Mouse (Mus musculus): ENCODE results near the gene Dvl1. TPM values are rescaled to one million over a fixed set of nuclear protein-coding genes. Genes with fewer than 3 reads are reported as not detected.

The Dvl1 gene
- polyA plus RNA-seq, 1 experiment from 2014 or later = 4.3 TPM

- Histone ChIP-seq H3K27ac (no peak overlapping the region), H3K36me3 (peaks cover 26% of the 10 kb centered on the region), H3K9me3 (no peaks in the 10 kb centered on the region), H3K4me1 (replicated peaks) (peaks cover 55% of the 10 kb centered on the region), H3K4me3 (no peak overlapping the region), H3K27me3 (ENCODE audit: insufficient read depth, poor library complexity, severe bottlenecking) (peaks cover 24% of the 10 kb centered on the region)
- 88% methylated on average over 5 of the region's 5 CpGs for WGBS
- DNase-seq (ENCODE audit: low spot score) = no peak
Measured at GRCm38 (mm10) chr4:155843231-155843630, 4.0 kb upstream of the Dvl1 start.

- Histone ChIP-seq H3K4me3 (peak overlapping the region; percentile 88), H3K4me1 (replicated peaks) (peaks cover 43% of the 10 kb centered on the region), H3K9me3 (no peaks in the 10 kb centered on the region), H3K36me3 (peaks cover 30% of the 10 kb centered on the region), H3K27ac (peak overlapping the region; percentile 91), H3K27me3 (ENCODE audit: insufficient read depth, poor library complexity, severe bottlenecking) (peaks cover under 1% of the 10 kb centered on the region; the same call in 1 of the 2 replicates)
- 2% methylated on average over 69 of the region's 69 CpGs for WGBS
- DNase-seq (ENCODE audit: low spot score) = no peak
Measured at GRCm38 (mm10) chr4:155847591-155848352, 570 bp downstream of the Dvl1 start.

GRCm38 (mm10) chr4:155848434-155849095, 1.4 kb downstream of the Dvl1 start:
- Histone ChIP-seq H3K27me3 (ENCODE audit: insufficient read depth, poor library complexity, severe bottlenecking) (no peaks in the 10 kb centered on the region), H3K27ac (no peak overlapping the region; the same call in 1 of the 2 replicates), H3K9me3 (no peaks in the 10 kb centered on the region), H3K4me3 (peak overlapping the region; percentile 88), H3K36me3 (peaks cover 29% of the 10 kb centered on the region), H3K4me1 (replicated peaks) (peaks cover 43% of the 10 kb centered on the region)
- 50% methylated on average over 7 of the region's 7 CpGs for WGBS
- DNase-seq (ENCODE audit: low spot score) = no peak

GRCm38 (mm10) chr4:155849391-155849790, 2.2 kb downstream of the Dvl1 start:
- Histone ChIP-seq H3K27ac (no peak overlapping the region), H3K4me3 (0 out of 2 replicates have a peak overlapping the region, but pooled peaks have one; percentile 88), H3K36me3 (peaks cover 33% of the 10 kb centered on the region), H3K9me3 (no peaks in the 10 kb centered on the region), H3K4me1 (replicated peaks) (peaks cover 43% of the 10 kb centered on the region), H3K27me3 (ENCODE audit: insufficient read depth, poor library complexity, severe bottlenecking) (no peaks in the 10 kb centered on the region)
- no peak for DNase-seq (ENCODE audit: low spot score)
- WGBS = 84% methylated on average over 2 of the region's 2 CpGs

- 95% methylated on average over 3 of the region's 3 CpGs for WGBS
Measured at GRCm38 (mm10) chr4:155849792-155850451, 2.7 kb downstream of the Dvl1 start.

GRCm38 (mm10) chr4:155851368-155851767, 4.2 kb downstream of the Dvl1 start:
- no peak for DNase-seq (ENCODE audit: low spot score)
- Histone ChIP-seq H3K27me3 (ENCODE audit: insufficient read depth, poor library complexity, severe bottlenecking) (no peaks in the 10 kb centered on the region), H3K9me3 (no peaks in the 10 kb centered on the region), H3K4me3 (no peak overlapping the region), H3K27ac (no peak overlapping the region), H3K36me3 (peaks cover 53% of the 10 kb centered on the region), H3K4me1 (replicated peaks) (peaks cover 41% of the 10 kb centered on the region)
- 92% methylated on average over 3 of the region's 3 CpGs for WGBS

More at GRCm38 (mm10) chr4:155849792-155850451, 2.7 kb downstream of the Dvl1 start:
- Histone ChIP-seq H3K36me3 (peaks cover 39% of the 10 kb centered on the region), H3K4me3 (no peak overlapping the region), H3K4me1 (replicated peaks) (peaks cover 43% of the 10 kb centered on the region), H3K27me3 (ENCODE audit: insufficient read depth, poor library complexity, severe bottlenecking) (no peaks in the 10 kb centered on the region), H3K9me3 (no peaks in the 10 kb centered on the region), H3K27ac (no peak overlapping the region)
- DNase-seq (ENCODE audit: low spot score) = no peak

- Histone ChIP-seq H3K27me3 (ENCODE audit: insufficient read depth, poor library complexity, severe bottlenecking) (no peaks in the 10 kb centered on the region), H3K27ac (no peak overlapping the region), H3K4me3 (no peak overlapping the region), H3K9me3 (no peaks in the 10 kb centered on the region), H3K4me1 (replicated peaks) (peaks cover 35% of the 10 kb centered on the region), H3K36me3 (peaks cover 59% of the 10 kb centered on the region)
- WGBS = 90% methylated on average over 2 of the region's 2 CpGs
- no peak for DNase-seq (ENCODE audit: low spot score)
Measured at GRCm38 (mm10) chr4:155851951-155852411, 4.8 kb downstream of the Dvl1 start.

- Histone ChIP-seq H3K36me3 (peaks cover 74% of the 10 kb centered on the region), H3K27me3 (ENCODE audit: insufficient read depth, poor library complexity, severe bottlenecking) (no peaks in the 10 kb centered on the region), H3K27ac (no peak overlapping the region), H3K4me3 (no peak overlapping the region), H3K9me3 (no peaks in the 10 kb centered on the region), H3K4me1 (replicated peaks) (peaks cover 24% of the 10 kb centered on the region)
- no peak for DNase-seq (ENCODE audit: low spot score)
- 88% methylated on average over 9 of the region's 9 CpGs for WGBS
Measured at GRCm38 (mm10) chr4:155853421-155853820, 6.2 kb downstream of the Dvl1 start.

- no peak for DNase-seq (ENCODE audit: low spot score)
- Histone ChIP-seq H3K36me3 (peaks cover 89% of the 10 kb centered on the region), H3K27me3 (ENCODE audit: insufficient read depth, poor library complexity, severe bottlenecking) (no peaks in the 10 kb centered on the region), H3K4me1 (replicated peaks) (peaks cover 9% of the 10 kb centered on the region), H3K9me3 (no peaks in the 10 kb centered on the region), H3K4me3 (no peak overlapping the region), H3K27ac (no peak overlapping the region)
- 96% methylated on average over 12 of the region's 12 CpGs for WGBS
Measured at GRCm38 (mm10) chr4:155854991-155855390, 7.8 kb downstream of the Dvl1 start.

- no peaks in the 10 kb centered on the region for H3K9me3 ChIP-seq
- H3K36me3 ChIP-seq = peaks cover 91% of the 10 kb centered on the region
- H3K27ac ChIP-seq = no peak overlapping the region
- no peak overlapping the region for H3K4me3 ChIP-seq
- H3K27me3 ChIP-seq (ENCODE audit: insufficient read depth, poor library complexity, severe bottlenecking) = no peaks in the 10 kb centered on the region
- no peaks in the 10 kb centered on the region for H3K4me1 ChIP-seq (replicated peaks)
- DNase-seq (ENCODE audit: low spot score) = no peak
- WGBS = 93% methylated on average over 12 of the region's 12 CpGs
Measured at GRCm38 (mm10) chr4:155856071-155856470, 8.9 kb downstream of the Dvl1 start.

- no peaks in the 10 kb centered on the region for H3K9me3 ChIP-seq
- no peaks in the 10 kb centered on the region for H3K4me1 ChIP-seq (replicated peaks)
- H3K36me3 ChIP-seq = peaks cover 96% of the 10 kb centered on the region
- H3K4me3 ChIP-seq = no peak overlapping the region
- 84% methylated on average over 3 of the region's 3 CpGs for WGBS
- H3K27me3 ChIP-seq (ENCODE audit: insufficient read depth, poor library complexity, severe bottlenecking) = no peaks in the 10 kb centered on the region
- no peak for DNase-seq (ENCODE audit: low spot score)
- no peak overlapping the region for H3K27ac ChIP-seq
Measured at GRCm38 (mm10) chr4:155856881-155857280, 9.7 kb downstream of the Dvl1 start.

- Histone ChIP-seq H3K9me3 (no peaks in the 10 kb centered on the region), H3K36me3 (peaks cover 84% of the 10 kb centered on the region), H3K27me3 (ENCODE audit: insufficient read depth, poor library complexity, severe bottlenecking) (no peaks in the 10 kb centered on the region), H3K4me3 (no peak overlapping the region), H3K27ac (no peak overlapping the region), H3K4me1 (replicated peaks) (no peaks in the 10 kb centered on the region)
- DNase-seq (ENCODE audit: low spot score) = peak; percentile 82
- 28% methylated on average over 13 of the region's 13 CpGs for WGBS
Measured at GRCm38 (mm10) chr4:155859318-155859717, 12.1 kb downstream of the Dvl1 start.

- Histone ChIP-seq H3K27ac (no peak overlapping the region), H3K36me3 (peaks cover 84% of the 10 kb centered on the region), H3K27me3 (ENCODE audit: insufficient read depth, poor library complexity, severe bottlenecking) (no peaks in the 10 kb centered on the region), H3K4me3 (no peak overlapping the region), H3K4me1 (replicated peaks) (no peaks in the 10 kb centered on the region), H3K9me3 (no peaks in the 10 kb centered on the region)
- 95% methylated on average over 7 of the region's 7 CpGs for WGBS
- DNase-seq (ENCODE audit: low spot score) = no peak
Measured at GRCm38 (mm10) chr4:155861787-155862186, 14.6 kb downstream of the Dvl1 start.
